Mouse (Mus musculus) CH12.LX (cell line): Measurements from ENCODE around the gene Fbxo6.

ENCODE experiments used
- CHD1 ChIP-seq: IDR thresholded peaks from 2 replicates; pipeline ENCODE4 v1.6.1; 2012; ENCODE audit warnings: low read depth, low read length, improper control_type of control experiment, inconsistent platforms
- CTCF ChIP-seq, 2 experiments: IDR thresholded peaks in 1 of 2; conservative IDR thresholded peaks in 1 of 2; 2 replicates each; pipeline ENCODE4 v1.5.1; 2011 to 2012; ENCODE audit warnings: low read depth in 2 of 2, low read length in 2 of 2, improper control_type of control experiment in 1 of 2, inconsistent platforms in 1 of 2, mild to moderate bottlenecking in 1 of 2, moderate library complexity in 1 of 2
- ELF1 ChIP-seq: IDR thresholded peaks from 2 replicates; pipeline ENCODE4 v1.6.1; 2014; ENCODE audit warnings: low read depth, mild to moderate bottlenecking, inconsistent platforms, low read length, improper control_type of control experiment
- EP300 ChIP-seq: IDR thresholded peaks from 2 replicates; pipeline ENCODE4 v1.6.1; 2011; ENCODE audit warnings: low read length, improper control_type of control experiment
- IRF4 ChIP-seq: IDR thresholded peaks from 2 replicates; pipeline ENCODE4 v1.6.1; 2014; ENCODE audit warnings: low read depth, mild to moderate bottlenecking, inconsistent platforms, low read length, improper control_type of control experiment
- MAFK ChIP-seq: IDR thresholded peaks from 2 replicates; pipeline ENCODE4 v1.6.1; 2011; ENCODE audit warnings: low read length, improper control_type of control experiment; ENCODE audit not compliant: insufficient replicate concordance
- MAX ChIP-seq: IDR thresholded peaks from 2 replicates; pipeline ENCODE4 v1.6.1; 2011; ENCODE audit warnings: low read length, improper control_type of control experiment
- POLR2A ChIP-seq: IDR thresholded peaks from 2 replicates; pipeline ENCODE4 v1.6.1; 2011; ENCODE audit warnings: low read depth, mild to moderate bottlenecking, improper control_type of control experiment, low read length
- TCF12 ChIP-seq: IDR thresholded peaks from 2 replicates; pipeline ENCODE4 v1.6.1; 2014; ENCODE audit warnings: low read depth, mild to moderate bottlenecking, inconsistent platforms, low read length, improper control_type of control experiment
- USF1 ChIP-seq: IDR thresholded peaks from 2 replicates; pipeline ENCODE4 v1.6.1; 2014; ENCODE audit warnings: low read depth, mild to moderate bottlenecking, inconsistent platforms, low read length, improper control_type of control experiment
- ZC3H11A ChIP-seq: IDR thresholded peaks from 2 replicates; pipeline ENCODE4 v1.6.1; 2012; ENCODE audit warnings: low read depth, mild to moderate bottlenecking, inconsistent platforms, low read length, improper control_type of control experiment

DNA sequence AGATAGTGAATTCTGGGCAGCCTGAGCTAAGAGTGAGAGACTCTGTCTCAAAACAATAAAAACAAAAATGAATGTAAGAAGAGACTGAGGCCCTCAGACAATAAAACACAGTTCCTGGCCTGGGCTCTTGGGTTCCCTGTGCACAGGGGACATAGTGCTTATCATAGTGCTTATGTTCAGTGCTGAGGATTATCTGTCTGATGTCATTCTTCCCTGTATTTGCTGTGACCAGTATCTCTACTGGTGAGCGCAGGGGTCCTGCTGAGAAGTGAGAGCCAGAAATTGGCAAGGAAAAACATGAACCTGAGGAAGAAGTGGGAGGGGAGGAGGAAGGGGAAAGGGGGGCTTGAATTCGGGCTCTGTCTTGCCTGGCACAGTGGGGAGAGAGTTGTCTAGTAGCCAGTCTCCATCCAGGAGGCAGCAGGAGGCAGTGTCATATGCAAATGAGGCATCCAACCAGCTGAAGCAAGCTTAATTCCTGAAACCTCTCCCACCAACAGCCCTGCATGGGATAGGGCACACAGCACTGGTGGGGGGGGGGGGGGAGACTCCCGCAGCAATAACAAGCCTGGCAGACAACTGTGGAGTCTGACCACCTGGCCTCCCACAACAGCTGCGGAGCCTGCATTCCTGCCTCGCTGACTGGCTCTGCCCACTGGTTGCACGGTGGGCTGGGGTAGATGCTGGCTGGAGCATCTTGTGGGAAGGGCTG is 29.8 kb downstream of the Fbxo6 start:
- no peak for TF ChIP-seq CTCF (conservative IDR thresholded peaks at IDR 0.05 in 1 of 2, IDR thresholded peaks at IDR 0.05 in 1 of 2; ENCODE audit: low read depth in 2 of 2, low read length in 2 of 2)
- no peak for TF ChIP-seq EP300
- no peak for TF ChIP-seq MAX
- TF ChIP-seq CHD1: no peak
- no peak for TF ChIP-seq IRF4
- no peak for TF ChIP-seq MAFK
- TF ChIP-seq ELF1: no peak
- no peak for TF ChIP-seq USF1
- no peak for TF ChIP-seq TCF12
- TF ChIP-seq ZC3H11A: no peak
- TF ChIP-seq POLR2A: no peak
